Mouse (Mus musculus) olfactory bulb, adult 2 months (tissue): ENCODE data around the gene Chit1.

Source experiments
- CTCF ChIP-seq: fragments of 200-500 bp; IDR thresholded peaks from 2 replicates; pipeline ENCODE4 v1.5.1; 2012; ENCODE audit warnings: low read depth, mild to moderate bottlenecking, low read length, moderate library complexity; ENCODE audit not compliant: insufficient read depth
- POLR2A ChIP-seq: fragments of 200-500 bp; IDR thresholded peaks from 2 replicates; pipeline ENCODE4 v1.6.1; 2012; ENCODE audit warnings: mild to moderate bottlenecking, low read depth, low read length, moderate library complexity; ENCODE audit not compliant: insufficient read depth

- TF ChIP-seq CTCF (no peak), POLR2A (no peak)
These were observed 62.0 kb downstream of the Chit1 start for GRCm38 (mm10) chr1:134173081-134173480.
